Mouse (Mus musculus) embryonic facial prominence, embryonic 11.5 days (tissue): ENCODE measurements at regions not wholly inside any gene's neighbourhood (a gene's known extent, or its start where the extent isn't known, plus 50 kb on each side); places are given as distances from the start of the nearest gene placed in this dataset.

Experiments used
- ATAC-seq: fragments of 200-750 bp; cut with Nextera tagmentation; replicated peaks from 2 replicates; pipeline ENCODE4 v1.8.0; 2017; ENCODE audit warnings: low read depth; ENCODE audit not compliant: insufficient number of reproducible peaks, low FRiP score, low TSS enrichment
- DNase-seq: peaks from one replicate; pipeline ENCODE4 v3.0.0-alpha.2; 2015; ENCODE audit warnings: low spot score
- H3K27ac ChIP-seq: fragments of 300-500 bp; sonication (generic); replicated peaks from 2 replicates; pipeline ENCODE4 v1.5.1; 2014; ENCODE audit warnings: mild to moderate bottlenecking, low read depth, low read length, control low read depth
- H3K27me3 ChIP-seq: fragments of 300-500 bp; sonication (generic); 2 replicates; pipeline ENCODE4 v1.6.1; 2014; ENCODE audit warnings: mild to moderate bottlenecking, low read length, moderate library complexity, mixed read lengths; ENCODE audit not compliant: control insufficient read depth, insufficient read depth
- H3K36me3 ChIP-seq: fragments of 300-500 bp; sonication (generic); replicated peaks from 2 replicates; pipeline ENCODE4 v1.6.1; 2014; ENCODE audit warnings: low read depth, mild to moderate bottlenecking, low read length, moderate library complexity, mixed read lengths; ENCODE audit not compliant: control insufficient read depth, insufficient read depth
- H3K4me1 ChIP-seq: fragments of 300-500 bp; sonication (generic); 2 replicates; pipeline ENCODE4 v1.6.1; 2014; ENCODE audit warnings: low read length, mixed read lengths; ENCODE audit not compliant: control insufficient read depth, insufficient read depth
- H3K4me2 ChIP-seq: fragments of 300-500 bp; sonication (generic); 2 replicates; pipeline ENCODE4 v1.6.1; 2014; ENCODE audit warnings: low read depth, mild to moderate bottlenecking, control low read depth, low read length, moderate library complexity
- H3K4me3 ChIP-seq: fragments of 300-500 bp; sonication (generic); 2 replicates; pipeline ENCODE4 v1.5.1; 2014; ENCODE audit warnings: low read depth, low read length, control low read depth
- H3K9ac ChIP-seq: fragments of 300-500 bp; sonication (generic); replicated peaks from 2 replicates; pipeline ENCODE4 v1.6.1; 2014; ENCODE audit warnings: mild to moderate bottlenecking, control low read depth, low read length
- H3K9me3 ChIP-seq: fragments of 300-500 bp; sonication (generic); replicated peaks from 2 replicates; pipeline ENCODE4 v1.6.1; 2016; ENCODE audit warnings: mild to moderate bottlenecking, low read length, inconsistent platforms, mixed read lengths; ENCODE audit not compliant: control insufficient read depth
- WGBS: fragments of 180-500 bp; shearing (Covaris S2); extraction: QIAGEN DNeasy Blood & Tissue Kit; methylation state at CpG from one replicate; pipeline ENCODE4 v1.1.7; 2014; 5-methylcytosine and 5-hydroxymethylcytosine counted together

GRCm38 (mm10) chr8:113250264-113250663, 385.1 kb upstream of the Mon1b start:
- no peak overlapping the region for H3K9ac ChIP-seq
- WGBS = 79% methylated on average over 2 of the region's 2 CpGs
- no peak overlapping the region for H3K4me3 ChIP-seq
- H3K36me3 ChIP-seq = no peaks in the 10 kb centered on the region
- no peaks in the 10 kb centered on the region for H3K27me3 ChIP-seq
- no peak overlapping the region for H3K27ac ChIP-seq
- no peaks in the 10 kb centered on the region for H3K9me3 ChIP-seq
- no peaks in the 10 kb centered on the region for H3K4me1 ChIP-seq
- no peak overlapping the region for H3K4me2 ChIP-seq
- ATAC-seq = no peak
- DNase-seq = no peak

GRCm38 (mm10) chr8:113254076-113254475, 381.3 kb upstream of the Mon1b start:
- DNase-seq = no peak
- H3K36me3 ChIP-seq = no peaks in the 10 kb centered on the region
- no peaks in the 10 kb centered on the region for H3K4me1 ChIP-seq
- no peak overlapping the region for H3K9ac ChIP-seq
- WGBS = 85% methylated on average over 5 of the region's 5 CpGs
- H3K4me3 ChIP-seq = no peak overlapping the region
- H3K9me3 ChIP-seq = no peaks in the 10 kb centered on the region
- no peaks in the 10 kb centered on the region for H3K27me3 ChIP-seq
- ATAC-seq = no peak
- H3K4me2 ChIP-seq = no peak overlapping the region
- H3K27ac ChIP-seq = no peak overlapping the region

- no peaks in the 10 kb centered on the region for H3K4me1 ChIP-seq
- no peak for ATAC-seq
- WGBS = 94% methylated on average over 1 of the region's 1 CpGs
Observed at GRCm38 (mm10) chr8:113259477-113259876, 375.9 kb upstream of the Mon1b start.

GRCm38 (mm10) chr8:113263296-113263695, 372.1 kb upstream of the Mon1b start:
- Histone ChIP-seq H3K36me3 (no peaks in the 10 kb centered on the region), H3K4me3 (no peak overlapping the region), H3K9ac (no peak overlapping the region), H3K4me2 (no peak overlapping the region), H3K9me3 (no peaks in the 10 kb centered on the region), H3K4me1 (no peaks in the 10 kb centered on the region), H3K27me3 (no peaks in the 10 kb centered on the region), H3K27ac (no peak overlapping the region)
- ATAC-seq (no peak), DNase-seq (no peak)
- 84% methylated on average over 3 of the region's 3 CpGs for WGBS

More at GRCm38 (mm10) chr8:113259477-113259876, 375.9 kb upstream of the Mon1b start:
- H3K4me2 ChIP-seq = no peak overlapping the region
- H3K27ac ChIP-seq = no peak overlapping the region
- no peaks in the 10 kb centered on the region for H3K9me3 ChIP-seq
- no peak overlapping the region for H3K9ac ChIP-seq
- no peak overlapping the region for H3K4me3 ChIP-seq
- no peak for DNase-seq
- H3K27me3 ChIP-seq = no peaks in the 10 kb centered on the region
- no peaks in the 10 kb centered on the region for H3K36me3 ChIP-seq

- Histone ChIP-seq H3K27ac (no peak overlapping the region), H3K9me3 (no peaks in the 10 kb centered on the region), H3K36me3 (no peaks in the 10 kb centered on the region), H3K4me2 (no peak overlapping the region), H3K27me3 (no peaks in the 10 kb centered on the region), H3K9ac (no peak overlapping the region), H3K4me1 (no peaks in the 10 kb centered on the region), H3K4me3 (no peak overlapping the region)
- WGBS = 90% methylated on average over 4 of the region's 4 CpGs
- no peak for DNase-seq
- no peak for ATAC-seq
Observed at GRCm38 (mm10) chr8:113271262-113271661, 364.1 kb upstream of the Mon1b start.

GRCm38 (mm10) chr8:113300273-113300843, 335.0 kb upstream of the Mon1b start:
- DNase-seq = no peak
- H3K9me3 ChIP-seq = no peaks in the 10 kb centered on the region
- H3K4me3 ChIP-seq = no peak overlapping the region
- no peak overlapping the region for H3K9ac ChIP-seq
- ATAC-seq = no peak
- 88% methylated on average over 4 of the region's 4 CpGs for WGBS
- no peaks in the 10 kb centered on the region for H3K27me3 ChIP-seq
- H3K4me1 ChIP-seq = no peaks in the 10 kb centered on the region
- no peak overlapping the region for H3K27ac ChIP-seq
- H3K36me3 ChIP-seq = no peaks in the 10 kb centered on the region
- H3K4me2 ChIP-seq = no peak overlapping the region

- Histone ChIP-seq H3K27ac (no peak overlapping the region), H3K9me3 (no peaks in the 10 kb centered on the region), H3K4me1 (no peaks in the 10 kb centered on the region), H3K27me3 (no peaks in the 10 kb centered on the region), H3K4me3 (no peak overlapping the region), H3K9ac (no peak overlapping the region), H3K4me2 (no peak overlapping the region), H3K36me3 (no peaks in the 10 kb centered on the region)
- DNase-seq (no peak), ATAC-seq (no peak)
- WGBS = 73% methylated on average over 8 of the region's 8 CpGs
Observed at GRCm38 (mm10) chr8:113303426-113303825, 332.0 kb upstream of the Mon1b start.

- H3K27ac ChIP-seq = no peak overlapping the region
- no peaks in the 10 kb centered on the region for H3K4me1 ChIP-seq
- no peaks in the 10 kb centered on the region for H3K27me3 ChIP-seq
- DNase-seq (no peak), ATAC-seq (no peak)
- no peak overlapping the region for H3K4me2 ChIP-seq
- H3K9me3 ChIP-seq = no peaks in the 10 kb centered on the region
- H3K36me3 ChIP-seq = no peaks in the 10 kb centered on the region
- H3K9ac ChIP-seq = no peak overlapping the region
- no peak overlapping the region for H3K4me3 ChIP-seq
- WGBS = 68% methylated on average over 3 of the region's 3 CpGs
Observed at GRCm38 (mm10) chr8:113317169-113317568, 318.2 kb upstream of the Mon1b start.
